Mouse (Mus musculus) liver, postnatal 0 days (tissue): ENCODE results near the gene Gm28043. TPM values are rescaled to one million over a fixed set of nuclear protein-coding genes. Genes with fewer than 3 reads are reported as not detected.
A peak's percentile ranks its signal among the peaks of the same experiment; 100 is the strongest.

Experiments used
- ATAC-seq: fragments of 200-750 bp; cut with Nextera tagmentation; 2 replicates; pipeline ENCODE4 v1.8.0; 2017; ENCODE audit warnings: mild to moderate bottlenecking, moderate library complexity
- DNase-seq: peaks from one replicate; pipeline ENCODE4 v3.0.0-alpha.2; 2016
- H3K27ac ChIP-seq: fragments of 300-500 bp; sonication (generic); 2 replicates; pipeline ENCODE4 v1.5.1; 2014; ENCODE audit warnings: antibody characterized with exemption, moderate library complexity, mild to moderate bottlenecking, low read depth
- H3K27me3 ChIP-seq: fragments of 300-500 bp; sonication (generic); 2 replicates; pipeline ENCODE4 v1.6.1; 2014; ENCODE audit warnings: low read length, control low read depth, mixed read lengths; ENCODE audit not compliant: insufficient read depth
- H3K36me3 ChIP-seq: fragments of 300-500 bp; sonication (generic); replicated peaks from 2 replicates; pipeline ENCODE4 v1.6.1; 2014; ENCODE audit warnings: mild to moderate bottlenecking, control low read depth, low read length, moderate library complexity, mixed read lengths; ENCODE audit not compliant: insufficient read depth
- H3K4me1 ChIP-seq: fragments of 300-500 bp; sonication (generic); 2 replicates; pipeline ENCODE4 v1.6.1; 2014; ENCODE audit warnings: antibody characterized with exemption, mild to moderate bottlenecking, control low read depth; ENCODE audit not compliant: insufficient read depth
- H3K4me2 ChIP-seq: fragments of 300-500 bp; sonication (generic); 2 replicates; pipeline ENCODE4 v1.6.1; 2014; ENCODE audit warnings: low read depth, mild to moderate bottlenecking, low read length, moderate library complexity, mixed read lengths
- H3K4me3 ChIP-seq: fragments of 300-500 bp; sonication (generic); 2 replicates; pipeline ENCODE4 v1.5.1; 2014; ENCODE audit warnings: low read depth, low read length
- H3K9ac ChIP-seq: fragments of 300-500 bp; sonication (generic); replicated peaks from 2 replicates; pipeline ENCODE4 v1.6.1; 2014; ENCODE audit warnings: mild to moderate bottlenecking, moderate library complexity
- H3K9me3 ChIP-seq: fragments of 300-500 bp; sonication (generic); 2 replicates; pipeline ENCODE4 v1.6.1; 2016; ENCODE audit warnings: mild to moderate bottlenecking, control low read depth, low read length, mixed read lengths
- CTCF ChIP-seq: sonication (generic); IDR thresholded peaks from 2 replicates; pipeline ENCODE4 v1.5.1; 2016; ENCODE audit warnings: antibody characterized with exemption, low read depth
- EP300 ChIP-seq: IDR thresholded peaks from 2 replicates; pipeline ENCODE4 v1.6.1; 2016; ENCODE audit warnings: antibody characterized with exemption, low read depth, mild to moderate bottlenecking
- WGBS: fragments of 180-500 bp; shearing (Covaris S2); extraction: QIAGEN DNeasy Blood & Tissue Kit; methylation state at CpG from one replicate; pipeline ENCODE4 v1.1.7; 2014; ENCODE audit not compliant: insufficient replicate concordance; 5-methylcytosine and 5-hydroxymethylcytosine counted together
- polyA plus RNA-seq: library from polyadenylated mRNA; unstranded; fragments of >200 nt; fragmentation: Nextera tagmentation; extraction: Ambion mirVana; gene quantifications from 2 replicates; pipeline ENCODE4 v1.2.1, GENCODE M21; 2015

Gm28043 gene
- polyA plus RNA-seq, 1 experiment from 2014 or later, result 0.69 TPM

DNA sequence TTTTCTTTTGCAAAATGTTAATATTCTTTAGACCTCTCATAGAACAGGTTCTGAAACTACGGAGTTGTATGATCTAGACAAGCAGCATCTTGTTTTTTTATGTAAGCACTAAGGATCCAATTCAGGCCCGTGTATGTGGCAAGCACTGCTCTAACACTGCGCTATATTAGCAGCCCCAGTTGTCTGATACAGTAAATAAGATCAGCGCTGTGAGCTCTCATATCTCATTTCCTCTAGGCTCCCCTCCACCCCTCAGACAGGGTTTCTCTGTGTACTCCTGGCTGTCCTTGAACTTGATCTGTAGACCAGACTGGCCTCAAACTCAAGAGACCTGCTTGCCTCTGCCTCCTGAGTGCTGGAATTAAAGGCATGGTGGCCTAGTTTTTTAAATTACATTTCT lies 54.4 kb downstream of the Gm28043 start:
- no peaks in the 10 kb centered on the region for H3K27me3 ChIP-seq
- no peak overlapping the region for H3K4me3 ChIP-seq
- ATAC-seq, result no peak
- DNase-seq, result no peak
- 63% methylated on average over 4 of the region's 4 CpGs for WGBS
- H3K4me2 ChIP-seq, result 0 out of 2 replicates have a peak overlapping the region, but pooled peaks have one; percentile 39
- TF ChIP-seq EP300 (no peak), CTCF (no peak)
- no peaks in the 10 kb centered on the region for H3K9me3 ChIP-seq
- H3K36me3 ChIP-seq, result peaks cover 66% of the 10 kb centered on the region
- peak overlapping the region; percentile 57; the same call in 1 of the 2 replicates for H3K27ac ChIP-seq
- H3K4me1 ChIP-seq, result peaks cover 16% of the 10 kb centered on the region
- H3K9ac ChIP-seq, result no peak overlapping the region

DNA sequence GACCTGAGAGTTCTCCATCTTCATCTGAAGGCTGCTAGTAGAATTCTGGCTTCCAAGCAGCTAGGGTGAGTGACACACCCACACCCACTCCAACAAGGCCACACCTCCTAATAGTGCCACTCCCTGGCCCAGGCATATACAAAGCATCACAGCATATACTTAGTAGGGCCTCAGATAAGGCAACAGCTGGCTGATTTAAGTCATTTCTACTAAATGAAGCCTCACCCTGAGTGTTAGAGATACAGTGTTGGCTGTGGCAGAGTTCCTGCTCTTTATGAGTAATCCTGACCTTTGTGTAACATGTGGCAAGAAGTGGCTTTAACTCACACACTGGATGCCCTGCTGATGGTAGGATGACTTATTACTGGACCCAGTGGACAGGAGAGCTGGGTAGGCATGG lies 55.3 kb downstream of the Gm28043 start:
- Histone ChIP-seq H3K9ac (no peak overlapping the region), H3K36me3 (peaks cover 63% of the 10 kb centered on the region), H3K4me2 (peak overlapping the region; percentile 39), H3K9me3 (no peaks in the 10 kb centered on the region), H3K4me3 (no peak overlapping the region), H3K27ac (0 out of 2 replicates have a peak overlapping the region, but pooled peaks have one; percentile 48), H3K4me1 (peaks cover 16% of the 10 kb centered on the region), H3K27me3 (no peaks in the 10 kb centered on the region)
- peak; percentile 88 for ATAC-seq
- peak; percentile 32 for DNase-seq
- TF ChIP-seq EP300 (no peak), CTCF (no peak)

DNA sequence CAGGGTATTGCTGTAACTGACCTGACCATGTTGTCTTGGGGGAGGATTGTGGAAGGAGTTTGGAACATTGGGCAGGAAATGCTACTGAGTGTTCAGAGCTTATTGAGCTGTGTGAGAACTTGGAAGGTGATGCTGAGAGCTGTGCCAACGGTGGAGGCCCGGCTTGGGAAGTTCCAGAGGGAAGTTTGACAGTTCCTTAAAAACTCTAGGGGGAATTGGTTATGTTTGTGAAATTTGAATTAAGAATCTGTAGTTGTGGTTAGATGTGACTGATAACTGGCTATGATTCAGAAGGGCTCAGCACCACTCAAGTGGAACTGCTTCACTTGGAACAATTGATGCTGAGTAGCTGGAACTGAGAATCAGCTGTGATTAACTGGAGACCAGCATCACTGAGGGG lies 56.3 kb downstream of the Gm28043 start:
- Histone ChIP-seq H3K36me3 (peaks cover 67% of the 10 kb centered on the region), H3K27me3 (no peaks in the 10 kb centered on the region), H3K9ac (no peak overlapping the region), H3K4me2 (no peak overlapping the region), H3K9me3 (no peaks in the 10 kb centered on the region), H3K4me3 (no peak overlapping the region), H3K4me1 (peaks cover 16% of the 10 kb centered on the region), H3K27ac (no peak overlapping the region)
- no peak for TF ChIP-seq CTCF
- ATAC-seq, result no peak
- DNase-seq, result no peak
- WGBS, result 86% methylated on average over 2 of the region's 2 CpGs

DNA sequence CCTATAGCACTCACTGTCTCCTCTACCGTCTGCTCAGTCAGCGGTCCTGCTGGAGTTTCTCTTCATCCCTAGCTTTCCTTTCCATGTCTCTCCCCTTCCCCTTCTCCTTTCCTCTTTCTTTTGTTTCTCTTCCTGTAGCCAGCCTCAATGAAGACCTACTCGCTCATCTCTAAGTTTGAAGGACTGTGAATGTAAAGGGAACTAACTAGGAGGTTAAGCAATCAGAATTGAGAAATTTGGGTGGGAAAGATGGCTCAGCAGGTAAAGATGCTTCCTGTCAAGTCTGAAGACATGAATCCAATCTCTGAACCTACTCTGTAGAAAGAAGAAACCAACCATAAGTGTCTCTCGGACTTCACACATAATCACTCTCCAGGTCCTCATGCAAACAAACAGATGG lies 58.6 kb downstream of the Gm28043 start:
- DNase-seq, result no peak
- no peaks in the 10 kb centered on the region for H3K27me3 ChIP-seq
- peaks cover 16% of the 10 kb centered on the region for H3K4me1 ChIP-seq
- H3K9ac ChIP-seq, result no peak overlapping the region
- H3K36me3 ChIP-seq, result peaks cover 68% of the 10 kb centered on the region
- H3K4me3 ChIP-seq, result no peak overlapping the region
- peak overlapping the region; percentile 55 for H3K27ac ChIP-seq
- H3K4me2 ChIP-seq, result no peak overlapping the region
- 70% methylated on average over 4 of the region's 4 CpGs for WGBS
- TF ChIP-seq CTCF (no peak), EP300 (no peak)
- ATAC-seq, result no peak
- no peaks in the 10 kb centered on the region for H3K9me3 ChIP-seq

DNA sequence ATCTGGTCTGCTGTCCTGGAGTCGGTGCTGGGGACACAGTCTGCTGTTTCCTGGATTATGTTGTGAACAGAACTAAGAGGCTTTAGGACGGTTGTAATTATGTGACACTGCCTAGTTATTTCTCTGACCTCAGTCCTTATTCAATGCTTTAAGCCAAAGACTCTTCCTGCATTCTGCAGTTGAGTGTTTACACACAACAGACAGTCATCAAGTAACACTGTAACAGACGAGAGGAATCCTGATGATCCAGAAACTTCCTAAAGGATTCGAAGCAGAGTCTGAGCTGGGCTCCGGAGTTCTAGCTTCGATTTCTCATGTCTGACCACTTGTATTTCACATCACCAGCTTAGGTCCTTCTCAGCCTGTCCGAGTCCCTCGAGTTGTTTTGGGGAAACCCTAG lies 63.9 kb downstream of the Gm28043 start:
- no peak for DNase-seq
- Histone ChIP-seq H3K9me3 (no peaks in the 10 kb centered on the region), H3K27ac (0 out of 2 replicates have a peak overlapping the region, but pooled peaks have one; percentile 0), H3K4me1 (no peaks in the 10 kb centered on the region), H3K27me3 (no peaks in the 10 kb centered on the region), H3K36me3 (peaks cover 93% of the 10 kb centered on the region), H3K4me3 (no peak overlapping the region), H3K9ac (no peak overlapping the region), H3K4me2 (no peak overlapping the region)
- no peak for ATAC-seq
- WGBS, result 86% methylated on average over 8 of the region's 8 CpGs
- TF ChIP-seq CTCF, result no peak
- TF ChIP-seq EP300, result no peak

DNA sequence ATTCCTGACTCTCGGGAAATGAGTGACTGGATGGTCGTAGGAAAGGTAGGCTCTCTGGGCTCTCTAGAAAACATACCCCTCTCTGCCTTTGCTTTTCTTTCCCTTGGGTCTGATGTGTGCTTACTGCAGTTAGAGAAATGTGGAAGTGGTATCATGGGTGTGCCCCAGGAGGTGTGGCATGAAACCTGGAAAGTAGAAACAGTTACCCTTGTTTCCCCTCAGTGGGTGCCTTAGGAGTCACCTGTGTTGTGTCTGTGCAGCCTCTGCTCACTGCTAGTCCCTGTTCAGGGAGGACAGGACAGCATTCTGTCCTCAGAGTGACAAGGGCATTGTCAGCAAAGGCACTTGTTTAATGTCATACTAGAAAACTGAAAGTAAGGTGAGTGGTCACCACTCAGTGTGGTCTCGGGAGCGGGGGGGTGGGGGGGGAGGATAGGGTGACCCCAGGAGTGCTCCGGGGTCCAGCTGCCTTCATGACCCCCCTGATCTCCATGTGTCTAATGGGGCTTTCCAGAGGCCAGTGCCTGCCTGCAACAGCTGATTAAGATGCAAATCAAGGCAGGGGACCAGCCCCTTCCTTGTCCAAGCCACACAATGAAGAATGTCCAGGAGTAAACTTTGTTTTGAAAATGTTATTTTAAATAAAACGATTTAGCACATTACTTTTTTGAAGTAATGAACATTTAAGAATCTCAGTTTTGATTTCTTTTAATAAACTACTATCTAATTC lies 64.5 kb downstream of the Gm28043 start:
- TF ChIP-seq EP300 (no peak), CTCF (no peak)
- H3K4me2 ChIP-seq, result peak overlapping the region; percentile 0; the same call in 1 of the 2 replicates
- peaks cover 94% of the 10 kb centered on the region for H3K36me3 ChIP-seq

More for the DNA sequence above, 64.5 kb downstream of the Gm28043 start:
- no peak overlapping the region for H3K4me3 ChIP-seq
- ATAC-seq (no peak), DNase-seq (no peak)
- 81% methylated on average over 6 of the region's 6 CpGs for WGBS
- no peaks in the 10 kb centered on the region for H3K27me3 ChIP-seq
- 0 out of 2 replicates have a peak overlapping the region, but pooled peaks have one; percentile 0 for H3K27ac ChIP-seq
- no peak overlapping the region for H3K9ac ChIP-seq
- no peaks in the 10 kb centered on the region for H3K4me1 ChIP-seq
- no peaks in the 10 kb centered on the region for H3K9me3 ChIP-seq
